Mouse (Mus musculus) hindbrain, embryonic 11.5 days (tissue): ENCODE data around the gene Spag7. TPM values are rescaled to one million over a fixed set of nuclear protein-coding genes. Genes with fewer than 3 reads are reported as not detected.

Experiments used
- ATAC-seq: fragments of 200-750 bp; cut with Nextera tagmentation; 2 replicates; pipeline ENCODE4 v1.8.0; 2017; ENCODE audit warnings: mild to moderate bottlenecking, moderate TSS enrichment, moderate library complexity; ENCODE audit not compliant: low FRiP score
- DNase-seq: peaks from one replicate; pipeline ENCODE4 v3.0.0-alpha.2; 2015; ENCODE audit warnings: low spot score
- H3K27ac ChIP-seq: fragments of 300-500 bp; sonication (generic); 2 replicates; pipeline ENCODE4 v1.5.1; 2014; ENCODE audit warnings: mild to moderate bottlenecking, low read depth, low read length
- H3K27me3 ChIP-seq: fragments of 300-500 bp; sonication (generic); 2 replicates; pipeline ENCODE4 v1.6.1; 2014; ENCODE audit warnings: mild to moderate bottlenecking, low read length, moderate library complexity, mixed read lengths; ENCODE audit not compliant: control insufficient read depth, insufficient read depth
- H3K36me3 ChIP-seq: fragments of 300-500 bp; sonication (generic); 2 replicates; pipeline ENCODE4 v1.6.1; 2014; ENCODE audit warnings: mild to moderate bottlenecking, low read length, moderate library complexity, mixed read lengths; ENCODE audit not compliant: control insufficient read depth, insufficient read depth
- H3K4me1 ChIP-seq: fragments of 300-500 bp; sonication (generic); replicated peaks from 2 replicates; pipeline ENCODE4 v1.6.1; 2014; ENCODE audit warnings: low read length, mixed read lengths; ENCODE audit not compliant: control insufficient read depth, insufficient read depth
- H3K4me2 ChIP-seq: fragments of 300-500 bp; sonication (generic); replicated peaks from 2 replicates; pipeline ENCODE4 v1.6.1; 2014; ENCODE audit warnings: mild to moderate bottlenecking, low read depth, low read length
- H3K4me3 ChIP-seq: fragments of 300-500 bp; sonication (generic); 2 replicates; pipeline ENCODE4 v1.5.1; 2014; ENCODE audit warnings: low read depth, low read length
- H3K9ac ChIP-seq: fragments of 300-500 bp; sonication (generic); 2 replicates; pipeline ENCODE4 v1.6.1; 2014; ENCODE audit warnings: low read depth, low read length
- H3K9me3 ChIP-seq: fragments of 300-500 bp; sonication (generic); 2 replicates; pipeline ENCODE4 v1.6.1; 2016; ENCODE audit warnings: low read length; ENCODE audit not compliant: control insufficient read depth
- WGBS: fragments of 180-500 bp; shearing (Covaris S2); extraction: QIAGEN DNeasy Blood & Tissue Kit; methylation state at CpG from one replicate; pipeline ENCODE4 v1.1.7; 2014; 5-methylcytosine and 5-hydroxymethylcytosine counted together
- polyA plus RNA-seq: library from polyadenylated mRNA; unstranded; fragments of >200 nt; fragmentation: Nextera tagmentation; extraction: Ambion mirVana; gene quantifications from 2 replicates; pipeline ENCODE4 v1.2.1, GENCODE M21; 2014

Spag7 gene
- polyA plus RNA-seq, 1 experiment from 2014 or later: 176 TPM

DNA sequence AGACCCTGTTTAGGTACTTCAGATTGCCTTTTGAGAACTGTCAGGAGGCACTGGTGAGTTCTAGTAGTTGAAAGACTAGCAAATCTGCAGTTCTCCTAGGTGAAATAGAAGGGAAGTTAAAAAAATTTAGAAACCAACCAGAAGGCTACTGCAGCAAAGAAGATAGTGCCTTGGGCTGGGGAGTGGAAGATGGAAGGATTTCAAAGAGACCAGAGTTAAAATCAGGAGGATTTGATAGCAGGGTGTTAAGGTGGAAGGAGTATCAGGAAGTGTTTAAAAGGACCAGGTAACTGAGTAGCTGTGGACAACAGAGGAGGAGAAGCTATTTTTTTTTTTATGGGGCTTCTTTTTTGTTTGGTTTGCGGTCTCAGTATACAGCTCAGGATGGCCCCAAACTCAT is 31.5 kb downstream of the Spag7 start:
- no peaks in the 10 kb centered on the region for H3K27me3 ChIP-seq
- no peak overlapping the region for H3K4me3 ChIP-seq
- no peaks in the 10 kb centered on the region for H3K36me3 ChIP-seq
- no peaks in the 10 kb centered on the region for H3K4me1 ChIP-seq
- no peak for ATAC-seq
- no peak overlapping the region for H3K4me2 ChIP-seq
- H3K9me3 ChIP-seq: no peaks in the 10 kb centered on the region
- no peak for DNase-seq
- no peak overlapping the region for H3K27ac ChIP-seq
- H3K9ac ChIP-seq: no peak overlapping the region
- WGBS: 93% methylated on average over 1 of the region's 1 CpGs

GRCm38 (mm10) chr11:70635601-70636000 is 33.6 kb downstream of the Spag7 start:
- no peak overlapping the region for H3K9ac ChIP-seq
- no peaks in the 10 kb centered on the region for H3K27me3 ChIP-seq
- no peak overlapping the region for H3K4me2 ChIP-seq
- DNase-seq (no peak), ATAC-seq (no peak)
- no peaks in the 10 kb centered on the region for H3K36me3 ChIP-seq
- H3K27ac ChIP-seq: no peak overlapping the region
- no peak overlapping the region for H3K4me3 ChIP-seq
- H3K4me1 ChIP-seq: no peaks in the 10 kb centered on the region
- 80% methylated on average over 4 of the region's 4 CpGs for WGBS
- no peaks in the 10 kb centered on the region for H3K9me3 ChIP-seq

DNA sequence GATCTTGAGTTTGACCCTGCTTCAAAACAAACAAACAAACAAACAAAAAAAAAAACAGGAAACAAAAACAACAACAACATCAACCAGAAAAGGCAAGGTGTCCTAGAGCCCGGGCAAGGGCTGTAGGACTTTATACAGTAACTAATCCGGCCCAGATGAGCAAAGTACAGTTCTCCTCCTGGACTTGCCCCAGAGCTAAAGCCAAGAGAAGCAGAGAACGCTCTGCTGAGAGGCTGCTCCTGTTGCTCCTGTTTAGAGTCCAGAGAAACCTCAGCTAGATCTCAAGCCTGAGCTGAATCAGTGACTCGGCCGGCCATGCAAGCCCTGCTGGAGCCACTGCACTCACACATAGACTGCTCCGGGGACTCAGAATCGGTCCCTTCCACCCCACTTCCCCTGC is 39.1 kb downstream of the Spag7 start:
- no peak for ATAC-seq
- Histone ChIP-seq H3K27ac (no peak overlapping the region), H3K4me2 (no peak overlapping the region), H3K36me3 (no peaks in the 10 kb centered on the region), H3K4me3 (no peak overlapping the region), H3K27me3 (no peaks in the 10 kb centered on the region), H3K9me3 (no peaks in the 10 kb centered on the region), H3K4me1 (no peaks in the 10 kb centered on the region), H3K9ac (no peak overlapping the region)
- 74% methylated on average over 7 of the region's 7 CpGs for WGBS
- DNase-seq: no peak

- H3K4me1 ChIP-seq: no peaks in the 10 kb centered on the region
- no peak overlapping the region for H3K9ac ChIP-seq
- ATAC-seq (no peak), DNase-seq (no peak)
- H3K36me3 ChIP-seq: no peaks in the 10 kb centered on the region
- no peak overlapping the region for H3K27ac ChIP-seq
- 63% methylated on average over 5 of the region's 5 CpGs for WGBS
- H3K4me2 ChIP-seq: no peak overlapping the region
- H3K27me3 ChIP-seq: no peaks in the 10 kb centered on the region
- H3K4me3 ChIP-seq: no peak overlapping the region
- no peaks in the 10 kb centered on the region for H3K9me3 ChIP-seq
These were observed 39.7 kb downstream of the Spag7 start for GRCm38 (mm10) chr11:70629557-70629956.

DNA sequence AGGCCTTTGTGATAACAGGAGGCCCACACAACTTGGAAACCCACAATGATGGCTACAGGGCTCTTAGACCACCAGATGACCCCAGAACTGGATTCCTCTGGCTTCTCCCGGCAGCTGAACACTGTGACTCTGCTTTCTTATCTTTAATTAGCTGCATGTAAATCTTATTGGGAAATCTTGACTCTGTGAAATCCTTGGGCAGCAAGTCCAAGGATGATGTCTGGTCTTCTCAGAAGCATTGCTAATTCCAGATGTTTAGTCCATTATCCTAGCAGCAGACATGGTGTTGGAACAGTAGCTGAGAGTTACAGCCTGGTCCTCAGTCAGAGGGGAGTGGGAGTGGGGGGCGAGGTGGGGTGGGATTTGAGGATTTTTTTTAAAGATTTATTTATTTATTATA is 40.8 kb downstream of the Spag7 start:
- 77% methylated on average over 2 of the region's 2 CpGs for WGBS
- ATAC-seq (no peak), DNase-seq (no peak)
- H3K36me3 ChIP-seq: no peaks in the 10 kb centered on the region
- H3K27me3 ChIP-seq: no peaks in the 10 kb centered on the region
- H3K4me1 ChIP-seq: no peaks in the 10 kb centered on the region
- H3K4me2 ChIP-seq: no peak overlapping the region
- H3K27ac ChIP-seq: no peak overlapping the region
- H3K4me3 ChIP-seq: no peak overlapping the region
- no peak overlapping the region for H3K9ac ChIP-seq
- no peaks in the 10 kb centered on the region for H3K9me3 ChIP-seq

DNA sequence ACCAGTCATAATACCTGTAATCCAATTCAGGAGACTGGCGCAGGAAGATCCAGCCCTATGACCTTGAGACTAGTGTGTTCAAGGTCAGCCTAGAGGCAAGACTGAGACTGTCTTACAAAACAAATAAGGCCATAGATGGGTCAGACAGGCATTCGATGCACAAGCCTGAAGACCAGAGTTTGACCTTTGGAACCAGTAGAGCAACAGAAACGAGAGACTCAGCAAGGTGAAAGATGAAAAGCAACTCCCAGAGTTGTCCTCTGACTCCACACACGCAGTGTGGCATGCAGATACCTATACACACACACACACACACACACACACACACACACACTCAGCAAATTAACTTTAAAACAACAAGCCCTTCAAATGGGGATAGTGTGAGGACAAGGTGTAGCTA is 42.3 kb downstream of the Spag7 start:
- ATAC-seq: no peak
- WGBS: 77% methylated on average over 4 of the region's 4 CpGs
- Histone ChIP-seq H3K9me3 (no peaks in the 10 kb centered on the region), H3K36me3 (no peaks in the 10 kb centered on the region), H3K27ac (no peak overlapping the region), H3K9ac (no peak overlapping the region), H3K4me1 (no peaks in the 10 kb centered on the region), H3K4me2 (no peak overlapping the region), H3K4me3 (no peak overlapping the region), H3K27me3 (peaks cover 2% of the 10 kb centered on the region; the same call in 1 of the 2 replicates)
- no peak for DNase-seq

GRCm38 (mm10) chr11:70625473-70625872 is 43.7 kb downstream of the Spag7 start:
- WGBS: 49% methylated on average over 4 of the region's 4 CpGs
- DNase-seq: peak; percentile 78

DNA sequence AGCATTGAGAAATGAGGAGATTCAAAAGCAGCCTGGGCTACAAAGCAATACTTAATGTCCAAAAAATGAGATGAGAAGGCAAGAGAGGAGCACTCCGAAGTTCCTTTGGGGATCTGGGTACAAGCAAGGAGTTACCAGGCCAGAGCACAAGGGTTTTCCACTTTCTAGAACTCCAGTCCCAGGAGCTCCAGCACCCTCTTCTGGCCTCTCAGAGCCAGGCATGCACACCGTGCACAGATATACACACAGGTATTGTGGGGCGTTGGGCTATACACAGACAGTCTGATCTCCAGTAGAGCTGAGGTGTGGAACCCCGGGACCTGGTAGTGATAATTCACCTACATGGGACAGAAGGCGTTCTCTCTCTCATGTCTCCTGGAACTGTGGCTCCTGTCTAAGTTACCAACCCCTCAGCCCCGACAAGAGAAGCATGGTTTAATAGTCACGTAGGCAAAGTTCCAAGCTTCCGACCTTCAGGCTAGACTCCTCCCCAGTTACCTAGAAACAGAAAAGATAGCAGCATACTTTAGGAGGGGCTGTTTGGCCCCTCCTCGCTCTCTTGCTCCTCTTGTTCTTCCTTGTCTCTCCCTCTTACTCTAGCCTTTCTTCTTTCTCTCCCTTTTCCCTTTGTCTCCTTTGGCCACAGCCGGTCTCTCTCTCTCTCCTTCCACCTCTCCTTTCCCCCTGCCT is 46.0 kb downstream of the Spag7 start:
- Histone ChIP-seq H3K4me2 (no peak overlapping the region), H3K27ac (no peak overlapping the region), H3K9ac (no peak overlapping the region), H3K36me3 (no peaks in the 10 kb centered on the region), H3K4me1 (no peaks in the 10 kb centered on the region), H3K4me3 (no peak overlapping the region), H3K9me3 (no peaks in the 10 kb centered on the region), H3K27me3 (peaks cover 2% of the 10 kb centered on the region; the same call in 1 of the 2 replicates)
- ATAC-seq: no peak
- no peak for DNase-seq
- 82% methylated on average over 10 of the region's 10 CpGs for WGBS

More at GRCm38 (mm10) chr11:70625473-70625872, 43.7 kb downstream of the Spag7 start:
- H3K9me3 ChIP-seq: no peaks in the 10 kb centered on the region
- no peak overlapping the region for H3K9ac ChIP-seq
- H3K4me1 ChIP-seq: no peaks in the 10 kb centered on the region
- no peak overlapping the region for H3K4me3 ChIP-seq
- peaks cover 2% of the 10 kb centered on the region; the same call in 1 of the 2 replicates for H3K27me3 ChIP-seq
- H3K36me3 ChIP-seq: no peaks in the 10 kb centered on the region
- ATAC-seq: no peak
- no peak overlapping the region for H3K27ac ChIP-seq
- H3K4me2 ChIP-seq: no peak overlapping the region
